Mouse (Mus musculus): ENCODE results near the gene Tas1r3. TPM values are rescaled to one million over a fixed set of nuclear protein-coding genes. Genes with fewer than 3 reads are reported as not detected.
A peak's percentile ranks its signal among the peaks of the same experiment; 100 is the strongest.

The Tas1r3 gene
- polyA plus RNA-seq, 1 experiment from 2014 or later = 0.57 TPM

DNA sequence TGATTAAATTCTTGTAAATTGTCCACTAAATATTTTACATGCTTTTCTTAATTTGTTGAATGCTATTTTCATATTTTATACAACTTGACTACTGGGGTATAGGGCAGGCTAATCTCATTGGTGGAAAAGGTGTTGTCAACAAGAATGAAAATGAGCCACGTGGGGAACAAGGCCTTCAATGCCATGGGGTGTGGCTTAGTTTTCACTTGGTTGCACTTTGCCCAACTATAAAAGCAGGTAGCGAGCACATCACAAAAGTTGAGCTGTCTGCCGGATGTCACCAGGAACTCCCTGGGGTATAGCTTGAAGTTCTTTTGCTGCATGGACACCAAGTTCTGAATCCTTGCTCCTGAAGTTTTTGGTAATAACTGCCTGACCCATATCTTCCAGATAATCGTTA lies 45.6 kb downstream of the Tas1r3 start:
- no peak overlapping the region for H3K27ac ChIP-seq (replicated peaks)
- peaks cover 13% of the 10 kb centered on the region for H3K4me1 ChIP-seq
- no peak for ATAC-seq (ENCODE audit: low FRiP score, low read depth)
- 80% methylated on average over 4 of the region's 4 CpGs for WGBS
- no peak overlapping the region for H3K9ac ChIP-seq (replicated peaks)
- no peaks in the 10 kb centered on the region for H3K9me3 ChIP-seq
- no peak overlapping the region for H3K4me2 ChIP-seq (replicated peaks)
- H3K27me3 ChIP-seq = no peaks in the 10 kb centered on the region
- H3K36me3 ChIP-seq = peaks cover 85% of the 10 kb centered on the region
- no peak overlapping the region for H3K4me3 ChIP-seq

DNA sequence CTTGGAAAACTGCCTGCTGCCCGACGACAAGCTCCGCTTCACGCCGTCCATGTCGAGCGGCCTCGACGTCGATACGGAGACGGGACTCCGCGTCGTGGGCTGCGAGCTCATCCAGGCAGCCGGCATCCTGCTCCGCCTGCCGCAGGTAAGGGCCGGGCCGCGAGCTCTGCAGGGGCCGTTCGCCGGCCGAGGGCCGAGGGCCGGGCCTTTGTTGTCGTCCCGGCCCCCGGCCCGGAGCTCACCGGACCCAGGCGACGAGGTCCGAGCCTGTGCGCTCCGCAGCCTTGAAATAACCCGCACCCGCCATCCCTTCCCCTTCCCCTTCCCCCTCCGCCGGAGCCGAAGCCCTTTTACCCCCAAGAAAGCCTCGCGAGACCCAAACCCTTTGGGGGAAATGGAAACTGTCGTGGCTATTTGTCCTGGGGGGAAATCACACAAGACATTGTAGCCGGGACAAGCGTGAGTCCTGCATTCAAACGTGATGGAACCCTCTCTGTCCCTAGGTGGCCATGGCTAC lies 50.4 kb downstream of the Tas1r3 start:
- Histone ChIP-seq H3K27me3 (no peaks in the 10 kb centered on the region), H3K4me3 (peak overlapping the region; percentile 82), H3K4me1 (peaks cover 19% of the 10 kb centered on the region), H3K9ac (replicated peaks) (peak overlapping the region; percentile 98), H3K27ac (replicated peaks) (peak overlapping the region; percentile 83), H3K4me2 (replicated peaks) (peak overlapping the region; percentile 83), H3K9me3 (no peaks in the 10 kb centered on the region), H3K36me3 (peaks cover 72% of the 10 kb centered on the region)
- ATAC-seq (ENCODE audit: low FRiP score, low read depth) = peak; percentile 51
- WGBS = under 1% methylated on average over 47 of the region's 49 CpGs

DNA sequence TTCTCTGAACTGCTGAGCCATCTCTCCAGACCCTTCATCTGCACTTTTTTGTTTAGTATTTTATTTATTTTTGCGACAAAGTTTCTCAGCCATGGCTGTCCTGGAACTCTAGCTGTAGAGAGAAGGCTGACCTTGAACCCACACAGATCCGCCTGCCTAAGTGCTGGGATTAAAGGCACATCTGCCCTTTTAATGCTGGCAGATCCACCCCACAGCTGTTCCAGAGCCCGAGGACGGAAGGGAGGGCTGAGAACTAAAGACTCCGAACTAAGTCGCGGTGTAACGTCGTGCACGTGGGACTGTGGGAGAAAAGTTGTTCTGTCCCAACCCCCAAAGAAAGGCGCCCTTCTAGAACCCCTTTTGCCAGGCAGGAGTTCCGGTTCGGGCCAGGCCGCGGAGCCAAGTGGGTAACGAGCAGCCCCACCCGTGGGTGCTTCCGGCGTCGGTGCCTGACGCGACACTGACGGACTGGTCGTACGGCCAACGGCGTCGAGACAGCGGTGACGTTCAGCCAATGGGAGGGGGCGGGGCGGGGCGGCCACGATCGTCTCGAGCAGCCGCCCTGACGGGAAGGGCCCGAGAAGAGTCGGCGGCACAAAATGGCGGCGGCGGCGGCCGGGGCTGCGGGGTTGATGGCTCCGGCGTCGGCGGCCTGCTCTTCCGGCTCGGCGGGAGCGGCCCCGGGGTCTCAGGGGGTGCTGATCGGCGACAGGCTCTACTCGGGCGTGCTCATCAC lies 51.1 kb downstream of the Tas1r3 start, which contains the start of gene Ccnl2:
Gene Ccnl2 (plus strand): TSS at position 561 of the 736 bp plus-strand sequence.
- peak within 1 kb of the TSS; percentile 83 for H3K27ac ChIP-seq (replicated peaks)
- H3K9me3 ChIP-seq = no peaks in the 10 kb centered on the region
- 1% methylated on average over 60 of the region's 60 CpGs for WGBS
- no peaks in the 10 kb centered on the region for H3K27me3 ChIP-seq
- H3K9ac ChIP-seq (replicated peaks) = peak within 1 kb of the TSS; percentile 98
- H3K4me3 ChIP-seq = peak within 1 kb of the TSS; percentile 82
- peak; percentile 100 for ATAC-seq (ENCODE audit: low FRiP score, low read depth)
- peak within 1 kb of the TSS; percentile 83 for H3K4me2 ChIP-seq (replicated peaks)
- peaks cover 19% of the 10 kb centered on the region for H3K4me1 ChIP-seq
- H3K36me3 ChIP-seq = peaks cover 72% of the 10 kb centered on the region

Small RNAs within 50 kb of the gene (microRNA-seq; reads per million reads assigned to microRNA genes)
- gene Gm22991 = not detected

Other genes with a start within 250 kb of the Tas1r3 start
- gene Cdk11b, start 238.5 kb downstream of the Tas1r3 start, polyA plus RNA-seq (2016; fragmentation: Nextera tagmentation; extraction: Ambion mirVana) = 84.0 and 84.9 TPM in 2 replicates
- not detected in 2 replicates for gene Gm10563, start 218.0 kb downstream of the Tas1r3 start, polyA plus RNA-seq (2016; fragmentation: Nextera tagmentation; extraction: Ambion mirVana)
- gene Mmp23, start 210.0 kb downstream of the Tas1r3 start, polyA plus RNA-seq (2016; fragmentation: Nextera tagmentation; extraction: Ambion mirVana) = 4.4 and 5.7 TPM in 2 replicates
- 32.7 and 35.0 TPM in 2 replicates for gene Mib2, start 194.2 kb downstream of the Tas1r3 start, polyA plus RNA-seq (2016; fragmentation: Nextera tagmentation; extraction: Ambion mirVana)
- 5.7 and 7.0 TPM in 2 replicates for gene Fndc10, start 169.0 kb downstream of the Tas1r3 start, polyA plus RNA-seq (2016; fragmentation: Nextera tagmentation; extraction: Ambion mirVana)
- 140 TPM in 2 replicates for gene Ssu72, start 158.6 kb downstream of the Tas1r3 start, polyA plus RNA-seq (2016; fragmentation: Nextera tagmentation; extraction: Ambion mirVana)
- gene Tmem240, start 128.6 kb downstream of the Tas1r3 start, polyA plus RNA-seq (2016; fragmentation: Nextera tagmentation; extraction: Ambion mirVana) = 4.2 and 4.7 TPM in 2 replicates
- 87.1 and 97.3 TPM in 2 replicates for gene Atad3a, start 102.3 kb downstream of the Tas1r3 start, polyA plus RNA-seq (2016; fragmentation: Nextera tagmentation; extraction: Ambion mirVana)
- 13.9 and 14.6 TPM in 2 replicates for gene Vwa1, start 88.7 kb downstream of the Tas1r3 start, polyA plus RNA-seq (2016; fragmentation: Nextera tagmentation; extraction: Ambion mirVana)
- gene Tmem88b, start 77.5 kb downstream of the Tas1r3 start, polyA plus RNA-seq (2016; fragmentation: Nextera tagmentation; extraction: Ambion mirVana) = 0.38 and 0.63 TPM in 2 replicates
- not detected in 2 replicates for gene Ankrd65, start 72.9 kb downstream of the Tas1r3 start, polyA plus RNA-seq (2016; fragmentation: Nextera tagmentation; extraction: Ambion mirVana)
- gene Mrpl20, start 60.5 kb downstream of the Tas1r3 start, polyA plus RNA-seq (2016; fragmentation: Nextera tagmentation; extraction: Ambion mirVana) = 207 and 220 TPM in 2 replicates
- 206 and 218 TPM in 2 replicates for gene Ccnl2, start 50.9 kb downstream of the Tas1r3 start, polyA plus RNA-seq (2016; fragmentation: Nextera tagmentation; extraction: Ambion mirVana)
- gene Aurkaip1, start 32.1 kb downstream of the Tas1r3 start, polyA plus RNA-seq (2016; fragmentation: Nextera tagmentation; extraction: Ambion mirVana) = 130 and 136 TPM in 2 replicates
- gene Mxra8, start 23.7 kb downstream of the Tas1r3 start, polyA plus RNA-seq (2016; fragmentation: Nextera tagmentation; extraction: Ambion mirVana) = 31.9 and 36.0 TPM in 2 replicates
- gene Dvl1, start 16.0 kb downstream of the Tas1r3 start, polyA plus RNA-seq (2016; fragmentation: Nextera tagmentation; extraction: Ambion mirVana) = 8.4 and 9.8 TPM in 2 replicates
- 21.7 and 23.5 TPM in 2 replicates for gene Cptp, start 6.1 kb upstream of the Tas1r3 start, polyA plus RNA-seq (2016; fragmentation: Nextera tagmentation; extraction: Ambion mirVana)
- gene Ints11, start 6.2 kb upstream of the Tas1r3 start, polyA plus RNA-seq (2016; fragmentation: Nextera tagmentation; extraction: Ambion mirVana) = 88.3 and 95.4 TPM in 2 replicates
- 47.7 and 51.9 TPM in 2 replicates for gene Pusl1, start 28.4 kb upstream of the Tas1r3 start, polyA plus RNA-seq (2016; fragmentation: Nextera tagmentation; extraction: Ambion mirVana)
- 54.6 and 61.2 TPM in 2 replicates for gene Acap3, start 28.5 kb upstream of the Tas1r3 start, polyA plus RNA-seq (2016; fragmentation: Nextera tagmentation; extraction: Ambion mirVana)
- 159 and 161 TPM in 2 replicates for gene Ube2j2, start 80.5 kb upstream of the Tas1r3 start, polyA plus RNA-seq (2016; fragmentation: Nextera tagmentation; extraction: Ambion mirVana)
- gene C1qtnf12, start 99.0 kb upstream of the Tas1r3 start, polyA plus RNA-seq (2016; fragmentation: Nextera tagmentation; extraction: Ambion mirVana) = 16.0 and 18.1 TPM in 2 replicates
- 19.1 and 23.0 TPM in 2 replicates for gene B3galt6, start 129.3 kb upstream of the Tas1r3 start, polyA plus RNA-seq (2016; fragmentation: Nextera tagmentation; extraction: Ambion mirVana)
- 120 and 130 TPM in 2 replicates for gene Sdf4, start 129.5 kb upstream of the Tas1r3 start, polyA plus RNA-seq (2016; fragmentation: Nextera tagmentation; extraction: Ambion mirVana)
- gene Tnfrsf4, start 150.5 kb upstream of the Tas1r3 start, polyA plus RNA-seq (2016; fragmentation: Nextera tagmentation; extraction: Ambion mirVana) = 0.52 and 0.77 TPM in 2 replicates
- gene Tnfrsf18, start 162.8 kb upstream of the Tas1r3 start, polyA plus RNA-seq (2016; fragmentation: Nextera tagmentation; extraction: Ambion mirVana) = 2.2 and 2.4 TPM in 2 replicates
- not detected in 2 replicates for gene Ttll10, start 196.1 kb upstream of the Tas1r3 start, polyA plus RNA-seq (2016; fragmentation: Nextera tagmentation; extraction: Ambion mirVana)
- 59.8 and 60.0 TPM in 2 replicates for gene 9430015G10Rik, start 246.6 kb upstream of the Tas1r3 start, polyA plus RNA-seq (2016; fragmentation: Nextera tagmentation; extraction: Ambion mirVana)

All from midbrain, embryonic 12.5 days (tissue).